Mouse (Mus musculus) heart, embryonic 10.5 days (tissue): ENCODE results near the gene Dnajc2. TPM values are rescaled to one million over a fixed set of nuclear protein-coding genes. Genes with fewer than 3 reads are reported as not detected.
A peak's percentile ranks its signal among the peaks of the same experiment; 100 is the strongest.
"Not testable (repeated sequence)": the region's sequence is repeated elsewhere in the genome, so short reads cannot be mapped to it uniquely, and the experiment has no call there.

Source experiments
- DNase-seq: peaks from one replicate; pipeline ENCODE4 v3.0.0-alpha.2; 2017; ENCODE audit warnings: low spot score
- H3K27ac ChIP-seq: fragments of 300-500 bp; sonication (generic); 2 replicates; pipeline ENCODE4 v1.5.1; 2016; ENCODE audit warnings: mild to moderate bottlenecking
- H3K27me3 ChIP-seq: fragments of 300-500 bp; sonication (generic); 2 replicates; pipeline ENCODE4 v1.6.1; 2016; ENCODE audit warnings: mild to moderate bottlenecking; ENCODE audit not compliant: poor library complexity, insufficient read depth, severe bottlenecking
- H3K36me3 ChIP-seq: fragments of 300-500 bp; sonication (generic); 2 replicates; pipeline ENCODE4 v1.6.1; 2016; ENCODE audit warnings: mild to moderate bottlenecking, moderate library complexity
- H3K4me1 ChIP-seq: fragments of 300-500 bp; sonication (generic); 2 replicates; pipeline ENCODE4 v1.6.1; 2016; ENCODE audit warnings: mild to moderate bottlenecking
- H3K4me3 ChIP-seq: fragments of 300-500 bp; sonication (generic); 2 replicates; pipeline ENCODE4 v1.5.1; 2016; ENCODE audit warnings: mild to moderate bottlenecking, moderate library complexity
- H3K9me3 ChIP-seq: fragments of 300-500 bp; sonication (generic); 2 replicates; pipeline ENCODE4 v1.6.1; 2016; ENCODE audit warnings: mild to moderate bottlenecking, moderate library complexity
- WGBS: fragments of 180-500 bp; shearing (Covaris S2); methylation state at CpG from one replicate; pipeline ENCODE4 v1.1.7; 2016; 5-methylcytosine and 5-hydroxymethylcytosine counted together
- polyA plus RNA-seq: library from polyadenylated mRNA; unstranded; fragments of >200 nt; fragmentation: Nextera tagmentation; extraction: Ambion mirVana; gene quantifications from 2 replicates; pipeline ENCODE4 v1.2.1, GENCODE M21; 2016

Dnajc2 gene
- polyA plus RNA-seq, 1 experiment from 2014 or later = 82.9 TPM

- Histone ChIP-seq H3K27ac (no peak overlapping the region), H3K36me3 (no peaks in the 10 kb centered on the region), H3K4me3 (no peak overlapping the region), H3K27me3 (no peaks in the 10 kb centered on the region), H3K4me1 (no peaks in the 10 kb centered on the region), H3K9me3 (no peaks in the 10 kb centered on the region)
- DNase-seq = no peak
- WGBS = 67% methylated on average over 13 of the region's 13 CpGs
These were observed 72.8 kb downstream of the Dnajc2 start for GRCm38 (mm10) chr5:21712127-21712715.

- H3K36me3 ChIP-seq, H3K9me3 ChIP-seq, H3K27ac ChIP-seq, H3K4me3 ChIP-seq, H3K4me1 ChIP-seq, H3K27me3 ChIP-seq: not testable (repeated sequence)
- 77% methylated on average over 8 of the region's 8 CpGs for WGBS
- DNase-seq = peak; percentile 16
These were observed 77.0 kb downstream of the Dnajc2 start for GRCm38 (mm10) chr5:21708011-21708410.

Other genes starting within 250 kb of the Dnajc2 start
- gene Lrrc17, start 241.7 kb downstream of the Dnajc2 start, polyA plus RNA-seq = 3.0 and 9.9 TPM in 2 replicates
- 0.22 and 0.26 TPM in 2 replicates for gene Fbxl13, start 139.6 kb downstream of the Dnajc2 start, polyA plus RNA-seq
- 23.0 and 32.8 TPM in 2 replicates for gene Armc10, start 139.4 kb downstream of the Dnajc2 start, polyA plus RNA-seq
- 3.1 and 3.7 TPM in 2 replicates for gene Napepld, start 83.9 kb downstream of the Dnajc2 start, polyA plus RNA-seq
- 100 and 115 TPM in 2 replicates for gene Pmpcb, start 48.1 kb downstream of the Dnajc2 start, polyA plus RNA-seq
- gene Psmc2, start within 50 bp of the Dnajc2 start, polyA plus RNA-seq = 197 and 226 TPM in 2 replicates
- 0.06 TPM in 1 of 2 replicates, not detected in the other for gene Slc26a5, start 80.4 kb upstream of the Dnajc2 start, polyA plus RNA-seq